In the genomic region with DNA sequence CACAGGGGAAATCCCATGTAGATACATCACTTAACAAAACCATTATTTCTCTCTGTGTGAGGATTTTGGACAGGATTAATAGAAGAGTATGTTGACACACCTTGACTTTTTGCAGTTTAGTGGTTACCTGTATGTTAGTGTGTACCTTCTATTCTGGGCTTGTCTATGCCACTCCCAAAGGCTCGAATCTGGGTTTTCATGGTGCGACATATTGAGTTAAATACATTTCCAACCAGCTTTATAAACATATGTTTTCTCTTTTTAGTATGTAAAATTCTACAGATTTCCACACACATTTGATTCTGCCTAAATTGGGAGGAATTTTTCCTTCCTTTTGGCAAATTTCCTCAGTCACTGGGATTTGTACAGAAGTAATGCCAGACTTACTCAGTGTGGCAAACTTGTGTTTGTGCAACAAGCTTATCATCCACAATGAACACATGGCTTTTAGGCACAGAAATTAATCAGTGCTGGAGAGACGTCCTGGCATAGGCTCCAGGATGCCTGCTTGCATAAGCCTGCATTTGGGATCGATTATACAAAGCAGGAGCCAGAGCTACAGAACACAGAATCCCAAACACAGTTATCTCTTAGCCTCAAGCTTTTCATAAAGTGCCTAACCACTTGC, we compare ENCODE assay signal across 23 mouse cellular contexts.
A peak's percentile ranks its signal among the peaks of the same experiment; 100 is the strongest.
DNase-seq lines count a peak whose midpoint lies in the region; ATAC-seq and TF ChIP-seq lines count a peak whose summit lies in the region.
"Had no signal": no experiment of that assay in that cellular context is flagged by ENCODE, and none has a peak within 500 bp of the region (broad histone marks: within the 10 kb centered on the region; RNA-seq: fewer than 3 reads in every experiment).

No protein-coding gene starts in this region.

- H3K4me3 ChIP-seq in embryonic facial prominence, embryonic 11.5 days (ENCODE audit: low read depth, low read length) = no peak overlapping the region
- H3K4me3 ChIP-seq in embryonic facial prominence, embryonic 10.5 days = no peak overlapping the region
- no peak overlapping the region for H3K4me3 ChIP-seq in limb, embryonic 14.5 days (replicated peaks; ENCODE audit: low read length)
- no peak overlapping the region for H3K4me3 ChIP-seq in limb, embryonic 10.5 days
- no peak overlapping the region for H3K4me3 ChIP-seq in forebrain, embryonic 16.5 days (replicated peaks; ENCODE audit: low read length)
- H3K4me3 ChIP-seq: embryonic facial prominence, embryonic 12.5 days; heart, embryonic 13.5 days; hindbrain, embryonic 15.5 days; left cerebral cortex, adult 2 months had no signal

- no peaks in the 10 kb centered on the region for H3K36me3 ChIP-seq in embryonic facial prominence, embryonic 11.5 days (replicated peaks; ENCODE audit: control insufficient read depth, insufficient read depth, low read depth, low read length)
- H3K36me3 ChIP-seq in embryonic facial prominence, embryonic 10.5 days (replicated peaks) = no peaks in the 10 kb centered on the region
- H3K36me3 ChIP-seq in limb, embryonic 14.5 days (ENCODE audit: control insufficient read depth, insufficient read depth, low read length) = no peaks in the 10 kb centered on the region
- H3K36me3 ChIP-seq in limb, embryonic 10.5 days = no peaks in the 10 kb centered on the region
- H3K36me3 ChIP-seq in forebrain, embryonic 16.5 days (ENCODE audit: control insufficient read depth, insufficient read depth) = no peaks in the 10 kb centered on the region
- H3K36me3 ChIP-seq: embryonic facial prominence, embryonic 12.5 days; G1E; heart, embryonic 13.5 days; hindbrain, embryonic 15.5 days had no signal

- DNase-seq in embryonic facial prominence, embryonic 11.5 days (ENCODE audit: low spot score) = peak; percentile 13
- DNase-seq in embryonic facial prominence, embryonic 10.5 days (ENCODE audit: low spot score) = no peak
- peak; percentile 15 for DNase-seq in limb, embryonic 14.5 days (ENCODE audit: low spot score)
- DNase-seq in limb, embryonic 10.5 days (ENCODE audit: low spot score) = no peak
- DNase-seq in layer of hippocampus, postnatal 14 days (ENCODE audit: low spot score in 2 of 2) = peak; percentile 16 to 86
- no peak for DNase-seq in kidney, postnatal 10 days
- DNase-seq in kidney, adult 9 months = no peak
- DNase-seq: adrenal gland, adult 2 months; cerebellum, adult 11-12 months; cerebellum, postnatal 36 days; heart, postnatal 36 days; lung, postnatal 10 days; midbrain, embryonic 14.5 days had no signal

- H3K4me2 ChIP-seq in embryonic facial prominence, embryonic 11.5 days (ENCODE audit: low read depth, low read length) = no peak overlapping the region
- no peak overlapping the region for H3K4me2 ChIP-seq in limb, embryonic 14.5 days (replicated peaks; ENCODE audit: low read depth, low read length, severe bottlenecking)
- no peak overlapping the region for H3K4me2 ChIP-seq in forebrain, embryonic 16.5 days (ENCODE audit: low read length)
- H3K4me2 ChIP-seq: embryonic facial prominence, embryonic 12.5 days; heart, embryonic 13.5 days; hindbrain, embryonic 15.5 days had no signal

- no peak overlapping the region for H3K27ac ChIP-seq in embryonic facial prominence, embryonic 11.5 days (replicated peaks; ENCODE audit: low read depth, low read length)
- H3K27ac ChIP-seq in embryonic facial prominence, embryonic 10.5 days (replicated peaks) = no peak overlapping the region
- no peak overlapping the region for H3K27ac ChIP-seq in limb, embryonic 14.5 days (replicated peaks; ENCODE audit: low read depth, low read length)
- H3K27ac ChIP-seq in limb, embryonic 10.5 days = no peak overlapping the region
- H3K27ac ChIP-seq in forebrain, embryonic 16.5 days (ENCODE audit: low read length) = no peak overlapping the region
- H3K27ac ChIP-seq: embryonic facial prominence, embryonic 12.5 days; heart, embryonic 13.5 days; hindbrain, embryonic 15.5 days; kidney, postnatal 0 days; left cerebral cortex, adult 2 months; liver, embryonic 14.5 days had no signal

- 63% methylated on average over 4 of the region's 4 CpGs for whole genome bisulfite sequencing in embryonic facial prominence, embryonic 11.5 days
- 71% methylated on average over 4 of the region's 4 CpGs for WGBS in embryonic facial prominence, embryonic 10.5 days
- WGBS in limb, embryonic 14.5 days = 56% methylated on average over 4 of the region's 4 CpGs
- 71% methylated on average over 4 of the region's 4 CpGs for WGBS in limb, embryonic 10.5 days
- WGBS in forebrain, embryonic 16.5 days = 48% methylated on average over 4 of the region's 4 CpGs

- TF ChIP-seq POLR2A in limb, embryonic 14.5 days (IDR thresholded peaks at IDR 0.05; ENCODE audit: borderline replicate concordance, extremely low read depth, insufficient read depth, insufficient read length) = no peak

- no peaks in the 10 kb centered on the region for H3K27me3 ChIP-seq in embryonic facial prominence, embryonic 11.5 days (ENCODE audit: control insufficient read depth, insufficient read depth, low read length)
- no peaks in the 10 kb centered on the region for H3K27me3 ChIP-seq in embryonic facial prominence, embryonic 10.5 days (replicated peaks; ENCODE audit: low read depth, poor library complexity, severe bottlenecking)
- H3K27me3 ChIP-seq in limb, embryonic 14.5 days (ENCODE audit: control insufficient read depth, insufficient read depth, low read length) = no peaks in the 10 kb centered on the region
- no peaks in the 10 kb centered on the region for H3K27me3 ChIP-seq in limb, embryonic 10.5 days (ENCODE audit: low read depth, poor library complexity, severe bottlenecking)
- no peaks in the 10 kb centered on the region for H3K27me3 ChIP-seq in forebrain, embryonic 16.5 days (replicated peaks; ENCODE audit: control insufficient read depth, insufficient read depth, low read length)
- H3K27me3 ChIP-seq: embryonic facial prominence, embryonic 12.5 days; heart, embryonic 13.5 days; hindbrain, embryonic 15.5 days had no signal

- H3K9ac ChIP-seq in embryonic facial prominence, embryonic 11.5 days (replicated peaks; ENCODE audit: low read length) = no peak overlapping the region
- H3K9ac ChIP-seq in limb, embryonic 14.5 days (ENCODE audit: low read depth, low read length, severe bottlenecking) = no peak overlapping the region
- no peak overlapping the region for H3K9ac ChIP-seq in forebrain, embryonic 16.5 days (replicated peaks; ENCODE audit: low read depth, low read length)
- H3K9ac ChIP-seq: embryonic facial prominence, embryonic 12.5 days; heart, embryonic 13.5 days; hindbrain, embryonic 15.5 days; liver, embryonic 14.5 days had no signal

- ATAC-seq in embryonic facial prominence, embryonic 11.5 days (replicated peaks; ENCODE audit: insufficient number of reproducible peaks, low FRiP score, low TSS enrichment, low read depth) = no peak
- ATAC-seq in limb, embryonic 14.5 days (ENCODE audit: low FRiP score, low read depth) = no peak
- ATAC-seq in forebrain, embryonic 16.5 days = peak; percentile 97
- ATAC-seq: CD4-positive, CD25-positive, alpha-beta regulatory T cell, adult 4 months; intestine, embryonic 16.5 days had no signal

- H3K9me3 ChIP-seq in embryonic facial prominence, embryonic 11.5 days (replicated peaks; ENCODE audit: control insufficient read depth, low read length) = no peaks in the 10 kb centered on the region
- H3K9me3 ChIP-seq in embryonic facial prominence, embryonic 10.5 days = no peaks in the 10 kb centered on the region
- no peaks in the 10 kb centered on the region for H3K9me3 ChIP-seq in limb, embryonic 14.5 days (ENCODE audit: control insufficient read depth, low read length)
- no peaks in the 10 kb centered on the region for H3K9me3 ChIP-seq in limb, embryonic 10.5 days (replicated peaks)
- no peaks in the 10 kb centered on the region for H3K9me3 ChIP-seq in forebrain, embryonic 16.5 days (ENCODE audit: control insufficient read depth, low read length)
- H3K9me3 ChIP-seq: embryonic facial prominence, embryonic 12.5 days; G1E; heart, embryonic 13.5 days; hindbrain, embryonic 15.5 days had no signal

- H3K4me1 ChIP-seq in embryonic facial prominence, embryonic 11.5 days (ENCODE audit: control insufficient read depth, insufficient read depth, low read length) = no peaks in the 10 kb centered on the region
- H3K4me1 ChIP-seq in embryonic facial prominence, embryonic 10.5 days = no peaks in the 10 kb centered on the region
- no peaks in the 10 kb centered on the region for H3K4me1 ChIP-seq in limb, embryonic 14.5 days (ENCODE audit: control insufficient read depth, insufficient read depth, low read length)
- H3K4me1 ChIP-seq in limb, embryonic 10.5 days = no peaks in the 10 kb centered on the region
- H3K4me1 ChIP-seq in forebrain, embryonic 16.5 days (replicated peaks; ENCODE audit: control insufficient read depth, insufficient read depth, low read length) = peaks cover 6% of the 10 kb centered on the region; the same call in 1 of the 2 replicates
- H3K4me1 ChIP-seq: embryonic facial prominence, embryonic 12.5 days; hindbrain, embryonic 15.5 days had no signal

Comparison
In these comparisons a context has a peak if more than half of its experiments do, and no peak if none do; other contexts are left out.
1. DNase-seq: peak in embryonic facial prominence, embryonic 11.5 days (single experiment), limb, embryonic 14.5 days (single experiment) and layer of hippocampus, postnatal 14 days (2 of 2); none in embryonic facial prominence, embryonic 10.5 days (single experiment), limb, embryonic 10.5 days (single experiment), kidney, postnatal 10 days (single experiment) and kidney, adult 9 months (single experiment).